Mouse (Mus musculus): Measurements from ENCODE around the gene Tcap.

Gene Tcap

GRCm38 (mm10) chr11:98353651-98354211, 29.9 kb upstream of the Tcap start:
- CTCF ChIA-PET = interaction anchor here (0.5 kb wide), 1 partner anchor 29 kb away, joined by 3 read pairs; no protein-coding TSS in a partner anchor

DNA sequence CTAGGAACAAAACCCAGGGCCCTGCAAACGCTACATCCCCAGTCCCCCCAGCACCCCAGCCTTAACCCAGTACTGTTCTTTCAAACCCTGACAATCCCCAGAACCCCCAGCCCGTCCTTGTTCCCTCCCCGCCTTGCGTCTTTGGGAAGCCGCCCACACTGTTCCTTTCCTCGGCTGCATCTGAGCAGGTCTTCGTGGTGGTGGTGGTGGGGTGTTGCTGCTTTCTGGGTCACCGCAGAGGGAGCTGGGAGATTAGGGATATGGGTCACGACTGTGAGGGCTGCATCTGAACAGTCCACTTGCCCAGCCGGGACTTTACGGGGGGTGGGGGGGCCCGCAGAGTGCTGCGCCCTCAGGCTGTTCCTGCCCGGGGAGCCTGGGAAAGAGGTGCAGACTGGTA, 29.2 kb upstream of the Tcap start:
- CTCF ChIA-PET = interaction anchor here (0.6 kb wide), 1 partner anchor 556 kb away, joined by 8 read pairs; no protein-coding TSS in a partner anchor

DNA sequence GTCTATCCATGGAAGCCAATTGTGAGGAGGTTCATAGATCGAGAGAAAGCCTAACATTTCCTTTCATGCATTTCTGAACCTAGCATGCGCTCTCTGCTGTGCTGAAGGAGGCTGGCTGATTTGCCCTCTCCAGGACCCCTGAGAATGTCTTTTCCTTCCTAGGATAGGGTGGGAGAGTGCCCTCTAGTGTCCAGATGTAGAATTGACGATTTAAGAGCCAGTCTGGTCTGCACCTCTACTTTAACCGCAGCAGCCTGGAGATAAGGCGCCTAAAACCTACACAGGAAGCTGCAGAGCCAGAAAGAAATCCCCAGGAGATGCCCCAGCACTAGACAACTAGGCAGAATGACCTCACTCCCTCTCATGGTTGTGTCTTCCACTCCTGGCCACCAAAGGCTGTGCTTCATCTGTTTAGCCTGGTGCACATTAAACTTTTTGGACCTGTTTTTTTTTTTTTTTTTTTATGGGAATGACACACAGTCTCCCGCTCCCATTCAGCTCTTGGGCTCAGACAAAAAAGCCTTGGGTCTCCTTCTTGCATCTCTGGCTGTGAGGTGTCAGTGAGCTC, 27.8 kb upstream of the Tcap start:
- CTCF ChIA-PET = interaction anchor here (0.6 to 1.4 kb wide), 5 partner anchors 9 to 1046 kb away, joined by 3 to 6 read pairs (median 5); no protein-coding TSS in a partner anchor

DNA sequence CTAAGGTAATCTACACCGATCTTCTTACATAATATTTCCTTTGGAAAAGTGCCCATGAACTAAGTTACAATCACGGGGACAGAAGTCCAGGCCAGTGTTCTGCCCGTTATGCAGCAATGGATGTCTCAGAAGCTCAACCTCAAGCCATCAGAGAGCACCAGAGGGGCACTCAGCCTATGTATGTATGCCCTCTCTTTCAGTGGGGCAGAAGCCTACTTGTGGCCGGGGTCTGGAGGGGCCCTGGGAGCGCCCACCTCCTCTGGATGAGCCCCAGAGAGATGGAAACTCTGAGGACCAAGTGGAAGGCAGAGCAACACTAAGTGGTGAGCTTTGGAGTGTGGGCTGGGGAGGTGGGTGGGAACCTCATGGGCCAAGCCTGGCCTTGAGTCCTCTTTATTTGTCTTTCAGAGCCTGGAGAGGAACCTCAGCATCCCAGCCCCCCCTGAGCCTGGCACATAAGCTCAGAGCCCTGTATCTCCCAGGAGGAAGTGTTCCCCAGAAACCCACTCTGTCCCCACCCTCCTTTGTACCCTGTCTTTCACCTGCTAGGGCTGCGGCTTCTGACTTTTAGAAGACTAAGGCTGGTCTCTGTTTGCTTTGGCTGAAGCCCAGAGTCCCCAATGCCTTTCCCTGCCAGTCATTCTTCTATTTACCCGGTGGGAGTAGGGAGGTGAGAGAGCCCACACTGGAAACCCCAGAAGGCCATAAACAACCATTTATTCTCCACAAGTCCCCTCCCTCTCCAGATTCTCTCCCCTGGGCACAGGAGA, 26.8 kb upstream of the Tcap start:
- CTCF ChIA-PET = no interaction called here

- CTCF ChIA-PET = interaction anchor here (0.6 kb wide), 1 partner anchor 187 kb away, joined by 8 read pairs; no protein-coding TSS in a partner anchor
Observed at GRCm38 (mm10) chr11:98357396-98358160, 26.0 kb upstream of the Tcap start.

GRCm38 (mm10) chr11:98358161-98359083, 25.2 kb upstream of the Tcap start, which contains the start of gene Stard3:
Gene Stard3, plus strand, starts transcription at chr11:98358368.
- CTCF ChIA-PET = interaction anchor here (0.6 kb wide), 1 partner anchor 186 kb away, joined by 8 read pairs; no protein-coding TSS in a partner anchor

GRCm38 (mm10) chr11:98360866-98361521, 22.6 kb upstream of the Tcap start:
- CTCF ChIA-PET = no interaction called here

DNA sequence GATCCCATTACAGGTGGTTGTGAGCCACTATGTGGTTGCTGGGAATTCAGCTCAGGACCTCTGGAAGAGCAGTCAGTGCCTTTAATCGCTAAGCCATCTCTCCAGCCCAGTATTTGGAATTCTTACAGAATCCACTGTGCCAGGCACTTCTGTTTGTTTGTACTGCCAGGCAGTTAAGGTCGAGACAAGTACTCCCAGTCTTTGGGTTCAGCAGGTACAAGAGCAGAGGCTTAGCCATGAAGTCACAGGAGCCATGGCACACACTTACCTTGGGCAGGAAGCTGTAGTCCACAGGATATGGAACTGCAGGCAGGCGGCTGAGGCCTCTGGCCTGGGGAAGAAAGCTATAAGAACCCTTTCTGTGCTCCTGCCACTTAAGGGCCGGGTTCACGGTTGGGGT, 19.8 kb upstream of the Tcap start:
- CTCF ChIA-PET = interaction anchor here (0.5 to 0.7 kb wide), 2 partner anchors 25 to 726 kb away, joined by 5 to 13 read pairs; no protein-coding TSS in a partner anchor

- CTCF ChIA-PET = no interaction called here
Observed at GRCm38 (mm10) chr11:98364410-98364809, 19.2 kb upstream of the Tcap start.

GRCm38 (mm10) chr11:98366290-98366689, 17.3 kb upstream of the Tcap start:
- CTCF ChIA-PET = interaction anchor here (0.5 to 0.7 kb wide), 3 partner anchors 68 to 140 kb away, joined by 3 to 5 read pairs (median 4); no protein-coding TSS in a partner anchor

DNA sequence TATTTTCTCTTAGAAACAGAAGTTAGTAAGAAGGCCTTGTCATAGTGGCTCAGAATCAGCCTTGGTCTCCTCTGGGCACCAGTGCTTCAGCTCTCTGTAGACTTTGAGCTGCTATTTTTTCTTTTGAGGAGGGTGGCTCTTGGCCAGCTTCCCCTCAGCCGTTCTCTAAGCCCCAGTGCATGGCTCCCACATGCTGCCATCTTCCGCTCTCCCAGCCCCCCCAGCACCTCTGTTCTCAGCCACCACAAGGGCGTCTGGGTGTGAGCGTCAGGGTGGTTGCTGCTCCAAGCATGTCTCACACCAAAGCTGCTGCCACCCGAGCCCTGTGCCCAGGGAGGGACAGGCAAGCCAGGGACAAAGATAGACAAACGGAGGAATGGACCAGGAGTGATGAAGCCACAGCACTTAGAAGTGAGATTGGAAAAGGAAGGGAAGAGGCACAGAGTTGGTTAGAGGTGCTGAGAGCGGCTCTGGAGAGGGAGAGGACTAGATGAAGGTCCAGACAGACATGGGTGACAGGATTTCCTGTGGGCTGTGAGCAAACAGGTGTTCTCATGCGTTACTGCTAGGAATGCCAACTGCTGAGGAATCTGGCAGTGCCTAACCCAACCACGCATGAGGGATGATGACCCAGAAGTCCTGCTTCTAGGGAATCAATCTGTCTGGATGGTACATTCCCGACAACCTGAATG, 16.3 kb upstream of the Tcap start:
- CTCF ChIA-PET = interaction anchor here (1.0 kb wide), 1 partner anchor 25 kb away, joined by 4 read pairs; no protein-coding TSS in a partner anchor

DNA sequence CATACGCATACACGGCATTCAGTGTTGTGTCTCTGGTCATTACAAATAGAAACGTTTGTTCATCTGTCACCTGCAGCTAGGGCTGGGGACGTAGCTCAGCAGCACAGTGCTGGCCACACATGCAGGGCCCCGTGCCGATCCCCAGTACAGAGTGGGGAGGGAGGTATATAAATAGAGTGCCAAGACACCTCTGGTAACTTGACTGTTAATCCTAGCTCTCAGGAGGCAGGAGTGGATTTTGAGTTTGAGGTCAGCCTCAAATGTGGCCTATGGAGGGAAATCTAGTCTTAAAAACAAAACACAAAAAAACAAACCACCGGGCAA, 15.8 kb upstream of the Tcap start:
- CTCF ChIA-PET = interaction anchor here (1.0 kb wide), 1 partner anchor 25 kb away, joined by 4 read pairs; no protein-coding TSS in a partner anchor

- CTCF ChIA-PET = interaction anchor here (0.6 kb wide), 1 partner anchor 231 kb away, joined by 3 read pairs; no protein-coding TSS in a partner anchor
Observed at GRCm38 (mm10) chr11:98369337-98369736, 14.3 kb upstream of the Tcap start.

DNA sequence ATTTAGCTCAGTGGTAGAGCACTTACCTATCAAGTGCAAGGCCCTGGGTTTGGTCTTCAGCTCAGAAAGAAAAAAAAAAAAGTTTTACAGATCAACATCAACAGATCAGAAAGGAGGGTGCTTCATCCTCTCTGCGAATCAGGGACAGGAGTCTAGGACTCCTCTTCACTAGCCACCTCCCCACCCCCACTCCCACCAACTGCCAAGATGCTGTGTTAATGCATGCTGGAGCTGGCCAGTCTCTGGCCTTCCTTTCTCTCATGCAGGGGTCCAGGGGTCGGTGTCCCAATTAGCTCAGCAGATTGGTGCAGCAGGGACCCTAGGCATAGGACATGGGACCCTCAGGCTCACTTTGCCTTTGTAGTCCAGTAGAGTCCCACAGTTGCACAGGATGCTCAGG, 13.0 kb upstream of the Tcap start:
- CTCF ChIA-PET = no interaction called here

DNA sequence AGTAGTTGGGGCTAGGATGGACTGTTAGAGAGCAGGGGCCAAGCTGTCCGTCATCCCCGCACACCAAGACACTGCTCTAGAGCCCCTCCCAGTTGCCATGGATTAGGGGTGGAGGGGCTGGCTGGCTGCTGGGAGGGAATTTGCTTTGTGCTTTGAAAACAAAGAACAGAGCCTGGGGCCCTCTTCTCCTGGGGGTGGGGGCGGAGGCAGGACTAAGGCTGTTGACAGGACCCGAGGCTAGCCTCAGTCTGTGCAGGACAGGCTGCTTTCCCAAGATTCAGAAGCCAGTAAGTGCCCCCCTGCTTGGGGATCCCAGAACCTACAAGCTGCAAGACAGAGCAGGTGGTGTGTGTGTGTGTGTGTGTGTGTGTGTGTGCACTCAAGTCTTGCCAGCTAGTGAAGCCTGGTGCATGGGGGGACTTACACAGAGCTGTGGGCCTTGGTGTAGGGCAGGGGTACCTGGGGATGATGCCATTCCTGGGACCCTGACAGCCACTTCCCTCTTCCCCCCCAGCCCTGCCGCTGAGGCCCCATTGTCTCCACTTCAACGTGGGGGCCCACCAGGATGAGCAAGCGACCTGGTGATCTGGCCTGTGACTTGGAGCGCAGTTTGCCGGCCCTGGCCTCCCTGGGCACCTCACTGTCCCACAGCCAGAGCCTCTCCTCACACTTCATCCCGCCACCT, 11.9 kb upstream of the Tcap start:
- CTCF ChIA-PET = interaction anchor here (0.6 to 1.3 kb wide), 4 partner anchors 17 to 886 kb away, joined by 3 to 5 read pairs (median 4); no protein-coding TSS in a partner anchor

DNA sequence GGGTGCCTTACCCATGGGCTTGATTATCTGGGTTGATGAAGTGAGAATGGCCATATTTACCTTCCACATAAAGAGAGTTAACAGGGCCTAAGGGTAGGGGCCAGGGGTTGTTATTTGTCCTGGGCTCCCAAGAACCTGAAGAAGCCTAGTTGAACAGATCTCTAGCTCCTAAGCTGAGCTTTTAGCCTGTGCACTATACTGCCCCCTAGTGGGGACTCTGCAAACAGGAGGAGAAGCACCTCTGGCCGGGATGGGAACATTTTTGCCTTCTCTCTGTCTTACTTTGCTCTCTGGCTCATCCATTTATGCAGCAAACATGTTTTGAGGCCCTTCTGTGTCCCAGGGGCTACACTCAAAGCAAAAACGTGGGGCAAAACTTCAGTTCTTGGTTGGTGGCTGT, 11.2 kb upstream of the Tcap start:
- CTCF ChIA-PET = interaction anchor here (0.6 to 1.3 kb wide), 3 partner anchors 17 to 30 kb away, joined by 3 to 5 read pairs (median 4); no protein-coding TSS in a partner anchor

GRCm38 (mm10) chr11:98373244-98373643, 10.4 kb upstream of the Tcap start:
- CTCF ChIA-PET = interaction anchor here (0.6 kb wide), 2 partner anchors 16 to 18 kb away, joined by 3 read pairs; no protein-coding TSS in a partner anchor

GRCm38 (mm10) chr11:98374266-98374665, 9.3 kb upstream of the Tcap start:
- CTCF ChIA-PET = no interaction called here

All from spleen, embryonic (tissue).